Mouse (Mus musculus): ENCODE data around the gene Vmo1. TPM values are rescaled to one million over a fixed set of nuclear protein-coding genes. Genes with fewer than 3 reads are reported as not detected.

The Vmo1 gene
- total and polyA plus RNA-seq, 3 experiments, result not detected

- Histone ChIP-seq H3K36me3 (ENCODE audit: control insufficient read depth in 1 of 2, insufficient read depth in 2 of 2, low read length in 2 of 2) (peaks cover 3 to 5% of the 10 kb centered on the region in 2 experiments; a peak in 3 of 4 replicates), H3K27ac (ENCODE audit: control insufficient read depth, low read depth, low read length) (no peak overlapping the region), H3K9me3 (replicated peaks; ENCODE audit: insufficient read depth, low read length) (no peaks in the 10 kb centered on the region), H3K27me3 (ENCODE audit: control insufficient read depth in 1 of 2, insufficient read depth in 2 of 2, low read length in 2 of 2) (no peaks in the 10 kb centered on the region), H3K4me3 (ENCODE audit: control insufficient read depth in 1 of 2, insufficient read depth in 1 of 2, low read depth in 2 of 2, low read length in 2 of 2) (peak overlapping the region; percentile 87 to 89), H3K79me2 (ENCODE audit: control insufficient read depth, insufficient read depth, low read length, poor library complexity) (peaks cover 13% of the 10 kb centered on the region), H3K9ac (ENCODE audit: control insufficient read depth, low read depth, low read length, poor library complexity, severe bottlenecking) (peak overlapping the region; percentile 91), H3K4me1 (ENCODE audit: control insufficient read depth in 1 of 2, insufficient read depth in 2 of 2, low read length in 2 of 2) (peaks cover 0 to 7% of the 10 kb centered on the region in 2 experiments; a peak in 1 of 4 replicates)
- TF ChIP-seq NELFE (IDR thresholded peaks at IDR 0.05; ENCODE audit: low read depth, low read length), result no peak
- TF ChIP-seq USF1 (IDR thresholded peaks at IDR 0.05; ENCODE audit: low read depth, low read length), result no peak
- TF ChIP-seq POLR2A (IDR thresholded peaks at IDR 0.05; ENCODE audit: control insufficient read depth in 1 of 2, insufficient read depth in 1 of 2, low read depth in 1 of 2, low read length in 2 of 2, poor library complexity in 1 of 2), result no peak
- TF ChIP-seq HCFC1 (IDR thresholded peaks at IDR 0.05; ENCODE audit: low read depth, low read length), result no peak
- no peak for TF ChIP-seq GATA1 (IDR thresholded peaks at IDR 0.05; ENCODE audit: low read depth, low read length)
- no peak for TF ChIP-seq MEF2A (IDR thresholded peaks at IDR 0.05; ENCODE audit: extremely low read depth, insufficient replicate concordance, low read depth, low read length, poor library complexity, severe bottlenecking)
- no peak for TF ChIP-seq GABPA (IDR thresholded peaks at IDR 0.05; ENCODE audit: low read depth, low read length)
- no peak for TF ChIP-seq USF2 (IDR thresholded peaks at IDR 0.05; ENCODE audit: borderline replicate concordance in 1 of 2, insufficient read depth in 1 of 2, low read depth in 1 of 2, low read length in 2 of 2)
- no peak for TF ChIP-seq CTCF (IDR thresholded peaks at IDR 0.05 in 2 of 3, conservative IDR thresholded peaks at IDR 0.05 in 1 of 3; ENCODE audit: control insufficient read depth in 1 of 3, insufficient read depth in 1 of 3, low read depth in 2 of 3, low read length in 3 of 3, poor library complexity in 1 of 3, severe bottlenecking in 1 of 3)
- no peak for TF ChIP-seq ELF1 (IDR thresholded peaks at IDR 0.05; ENCODE audit: low read depth, low read length)
- no peak for TF ChIP-seq RCOR1 (IDR thresholded peaks at IDR 0.05; ENCODE audit: low read depth, low read length)
- no peak for TF ChIP-seq UBTF (IDR thresholded peaks at IDR 0.05; ENCODE audit: borderline replicate concordance, insufficient read depth, low read depth, low read length)
- TF ChIP-seq EP300 (IDR thresholded peaks at IDR 0.05; ENCODE audit: low read depth in 1 of 2, low read length in 2 of 2), result no peak
- TF ChIP-seq CHD2 (IDR thresholded peaks at IDR 0.05; ENCODE audit: low read length), result no peak
- no peak for TF ChIP-seq TCF12 (IDR thresholded peaks at IDR 0.05; ENCODE audit: low read depth, low read length)
- no peak for TF ChIP-seq POLR2AphosphoS5 (IDR thresholded peaks at IDR 0.05; ENCODE audit: borderline replicate concordance, low read depth, low read length)
- TF ChIP-seq E2F4 (IDR thresholded peaks at IDR 0.05; ENCODE audit: borderline replicate concordance, low read depth, low read length), result no peak
- no peak for TF ChIP-seq ETS1 (IDR thresholded peaks at IDR 0.05; ENCODE audit: low read depth, low read length)
- DNase-seq (ENCODE audit: low read depth, low spot score), result no peak
Observed at GRCm38 (mm10) chr11:70526211-70526610, 11.8 kb upstream of the Vmo1 start.

DNA sequence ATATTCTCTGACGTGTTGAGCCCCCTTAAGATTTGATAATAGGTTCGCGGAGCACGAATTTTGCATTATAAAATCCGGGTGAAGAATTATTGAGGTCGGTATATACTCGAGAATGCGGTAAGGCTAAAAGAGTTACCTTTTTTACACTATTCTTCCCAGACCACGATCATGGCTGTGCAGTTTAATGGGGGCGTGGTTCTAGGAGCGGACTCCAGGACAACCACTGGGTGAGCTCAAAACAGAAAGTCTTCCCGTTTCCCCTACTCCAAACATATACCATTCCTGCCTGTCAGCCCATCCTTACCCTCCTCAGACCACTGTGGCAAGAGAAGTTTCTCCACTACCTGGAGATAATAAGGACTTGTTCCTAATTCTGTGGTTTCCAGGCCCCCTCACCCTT is 11.3 kb upstream of the Vmo1 start:
- Histone ChIP-seq H3K4me3 (ENCODE audit: control insufficient read depth in 1 of 2, insufficient read depth in 1 of 2, low read depth in 2 of 2, low read length in 2 of 2) (peak overlapping the region; percentile 87 to 89), H3K9me3 (replicated peaks; ENCODE audit: insufficient read depth, low read length) (no peaks in the 10 kb centered on the region), H3K79me2 (ENCODE audit: control insufficient read depth, insufficient read depth, low read length, poor library complexity) (peaks cover 13% of the 10 kb centered on the region), H3K4me1 (ENCODE audit: control insufficient read depth in 1 of 2, insufficient read depth in 2 of 2, low read length in 2 of 2) (peaks cover 0 to 7% of the 10 kb centered on the region in 2 experiments; a peak in 1 of 4 replicates), H3K27me3 (ENCODE audit: control insufficient read depth in 1 of 2, insufficient read depth in 2 of 2, low read length in 2 of 2) (no peaks in the 10 kb centered on the region), H3K9ac (ENCODE audit: control insufficient read depth, low read depth, low read length, poor library complexity, severe bottlenecking) (peak overlapping the region; percentile 91), H3K36me3 (ENCODE audit: control insufficient read depth in 1 of 2, insufficient read depth in 2 of 2, low read length in 2 of 2) (peaks cover 3 to 5% of the 10 kb centered on the region in 2 experiments; a peak in 3 of 4 replicates), H3K27ac (ENCODE audit: control insufficient read depth, low read depth, low read length) (peak overlapping the region; percentile 59; the same call in 1 of the 2 replicates)
- TF ChIP-seq USF2 (IDR thresholded peaks at IDR 0.05; ENCODE audit: borderline replicate concordance in 1 of 2, insufficient read depth in 1 of 2, low read depth in 1 of 2, low read length in 2 of 2) (no peak), CTCF (IDR thresholded peaks at IDR 0.05 in 2 of 3, conservative IDR thresholded peaks at IDR 0.05 in 1 of 3; ENCODE audit: control insufficient read depth in 1 of 3, insufficient read depth in 1 of 3, low read depth in 2 of 3, low read length in 3 of 3, poor library complexity in 1 of 3, severe bottlenecking in 1 of 3) (no peak; a peak in 1 of 6 replicates), MAFK (IDR thresholded peaks at IDR 0.05; ENCODE audit: borderline replicate concordance, low read depth, low read length) (no peak), SIN3A (IDR thresholded peaks at IDR 0.05; ENCODE audit: low read length) (no peak), CHD1 (IDR thresholded peaks at IDR 0.05; ENCODE audit: low read depth, low read length) (no peak), ZKSCAN1 (IDR thresholded peaks at IDR 0.05; ENCODE audit: low read depth, low read length) (no peak)
- DNase-seq (ENCODE audit: low read depth, low spot score), result peak; percentile 60

Measured in MEL (cell line).